Mouse (Mus musculus): Measurements from ENCODE around the gene Cstf1. TPM values are rescaled to one million over a fixed set of nuclear protein-coding genes. Genes with fewer than 3 reads are reported as not detected.
A peak's percentile ranks its signal among the peaks of the same experiment; 100 is the strongest.

Gene Cstf1
- polyA plus RNA-seq, 1 experiment, result 15.8 TPM

DNA sequence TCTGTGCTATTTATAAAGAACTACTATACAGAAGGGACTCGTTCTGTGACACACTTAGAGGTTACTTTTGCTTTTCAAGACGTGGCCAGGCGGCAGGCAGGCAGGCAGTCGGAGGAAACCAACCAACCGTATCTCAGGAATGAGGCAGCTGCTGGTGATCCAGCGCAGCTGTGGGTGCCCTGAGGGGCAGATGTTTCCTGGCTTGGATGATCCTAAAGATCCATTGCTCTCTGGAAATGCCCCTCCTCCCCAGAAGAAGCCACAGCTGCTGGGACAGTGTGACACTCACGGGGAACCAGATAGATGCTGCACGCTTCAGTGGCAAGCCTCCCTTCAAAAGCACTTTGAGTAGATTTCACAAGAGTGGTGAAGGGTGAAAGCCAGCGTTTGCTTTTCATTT, 42.0 kb downstream of the Cstf1 start:
- H3K27ac ChIP-seq (ENCODE audit: control insufficient read depth, insufficient read depth, low read depth, low read length, poor library complexity), result no peak overlapping the region
- WGBS, result 6% methylated on average over 9 of the region's 9 CpGs
- H3K4me1 ChIP-seq (ENCODE audit: control insufficient read depth, insufficient read depth, low read length), result no peaks in the 10 kb centered on the region
- no peak for TF ChIP-seq POLR2A (IDR thresholded peaks at IDR 0.05; ENCODE audit: borderline replicate concordance, control insufficient read depth, low read depth, low read length)
- TF ChIP-seq CTCF (IDR thresholded peaks at IDR 0.05; ENCODE audit: control insufficient read depth, insufficient read depth, low read length), result no peak
- H3K4me3 ChIP-seq (replicated peaks; ENCODE audit: control insufficient read depth, low read depth, low read length), result peak overlapping the region; percentile 35

DNA sequence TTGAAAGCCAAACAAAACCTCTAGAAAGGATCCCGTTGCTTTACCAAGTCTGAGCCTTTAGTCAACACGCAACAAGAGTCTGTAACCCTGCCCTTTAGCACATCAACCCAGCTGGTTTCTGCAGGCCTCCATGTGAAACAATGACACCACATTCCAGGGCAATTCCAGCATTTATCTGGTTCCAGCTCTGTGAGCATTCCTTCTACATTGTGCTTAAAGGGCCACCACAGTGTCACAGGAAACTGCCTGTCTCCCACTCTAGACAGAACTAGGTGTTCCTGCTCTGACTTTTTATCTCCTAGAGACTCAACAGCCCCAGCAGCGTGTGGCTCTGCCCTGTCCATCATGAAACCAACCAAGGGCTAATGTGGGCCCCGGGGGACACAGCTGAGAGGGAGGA, 42.8 kb downstream of the Cstf1 start:
- Histone ChIP-seq H3K4me3 (replicated peaks; ENCODE audit: control insufficient read depth, low read depth, low read length) (no peak overlapping the region), H3K27ac (ENCODE audit: control insufficient read depth, insufficient read depth, low read depth, low read length, poor library complexity) (no peak overlapping the region; the same call in 1 of the 2 replicates), H3K4me1 (ENCODE audit: control insufficient read depth, insufficient read depth, low read length) (no peaks in the 10 kb centered on the region)
- 54% methylated on average over 4 of the region's 4 CpGs for WGBS
- no peak for TF ChIP-seq CTCF (IDR thresholded peaks at IDR 0.05; ENCODE audit: control insufficient read depth, insufficient read depth, low read length)
- TF ChIP-seq POLR2A (IDR thresholded peaks at IDR 0.05; ENCODE audit: borderline replicate concordance, control insufficient read depth, low read depth, low read length), result no peak

DNA sequence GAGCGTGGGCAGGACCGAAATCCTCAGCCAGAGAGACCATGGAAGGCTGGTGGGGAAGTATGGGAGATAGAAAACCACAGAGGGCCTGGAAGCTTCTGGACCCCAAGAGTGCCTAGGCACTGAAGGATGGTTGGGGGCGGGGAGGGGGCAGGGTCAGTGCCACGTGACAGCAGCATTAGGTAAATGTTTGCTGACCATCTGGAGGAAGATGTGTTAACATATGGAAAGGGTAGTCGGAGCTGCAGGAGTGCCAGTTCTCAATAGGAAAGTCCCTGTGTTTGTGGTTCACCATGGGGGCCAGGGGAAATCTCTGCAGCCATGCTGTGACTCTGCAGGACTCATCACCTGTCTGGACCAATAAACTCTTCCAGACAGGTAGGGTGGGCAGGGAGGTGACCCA, 43.4 kb downstream of the Cstf1 start:
- H3K27ac ChIP-seq (ENCODE audit: control insufficient read depth, insufficient read depth, low read depth, low read length, poor library complexity), result no peak overlapping the region
- no peaks in the 10 kb centered on the region for H3K4me1 ChIP-seq (ENCODE audit: control insufficient read depth, insufficient read depth, low read length)
- WGBS, result 61% methylated on average over 5 of the region's 5 CpGs
- no peak overlapping the region for H3K4me3 ChIP-seq (replicated peaks; ENCODE audit: control insufficient read depth, low read depth, low read length)
- TF ChIP-seq POLR2A (IDR thresholded peaks at IDR 0.05; ENCODE audit: borderline replicate concordance, control insufficient read depth, low read depth, low read length) (no peak), CTCF (IDR thresholded peaks at IDR 0.05; ENCODE audit: control insufficient read depth, insufficient read depth, low read length) (no peak)

DNA sequence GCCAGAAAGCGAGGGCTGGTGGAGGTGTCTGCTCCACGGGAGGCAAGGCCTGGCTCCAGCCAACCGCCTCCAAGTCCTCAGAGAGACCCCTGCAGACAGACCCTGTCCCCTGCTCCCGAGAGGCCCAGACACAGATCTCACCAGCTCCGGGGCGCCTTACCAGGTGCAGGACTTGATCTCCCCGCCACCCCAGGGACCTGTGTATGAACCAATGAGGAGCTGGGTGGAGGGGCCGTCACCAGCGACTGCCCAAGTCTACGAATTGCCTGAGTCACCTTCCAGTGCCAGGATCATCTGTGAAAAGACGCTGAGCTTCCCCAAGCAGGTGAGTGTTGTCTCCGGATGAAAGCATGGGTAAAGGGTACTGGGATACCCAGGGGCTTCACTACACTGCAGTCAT, 45.7 kb downstream of the Cstf1 start:
- 78% methylated on average over 12 of the region's 12 CpGs for WGBS
- Histone ChIP-seq H3K27ac (ENCODE audit: control insufficient read depth, insufficient read depth, low read depth, low read length, poor library complexity) (no peak overlapping the region), H3K4me3 (replicated peaks; ENCODE audit: control insufficient read depth, low read depth, low read length) (no peak overlapping the region), H3K4me1 (ENCODE audit: control insufficient read depth, insufficient read depth, low read length) (no peaks in the 10 kb centered on the region)
- TF ChIP-seq CTCF (IDR thresholded peaks at IDR 0.05; ENCODE audit: control insufficient read depth, insufficient read depth, low read length) (no peak), POLR2A (IDR thresholded peaks at IDR 0.05; ENCODE audit: borderline replicate concordance, control insufficient read depth, low read depth, low read length) (no peak)

DNA sequence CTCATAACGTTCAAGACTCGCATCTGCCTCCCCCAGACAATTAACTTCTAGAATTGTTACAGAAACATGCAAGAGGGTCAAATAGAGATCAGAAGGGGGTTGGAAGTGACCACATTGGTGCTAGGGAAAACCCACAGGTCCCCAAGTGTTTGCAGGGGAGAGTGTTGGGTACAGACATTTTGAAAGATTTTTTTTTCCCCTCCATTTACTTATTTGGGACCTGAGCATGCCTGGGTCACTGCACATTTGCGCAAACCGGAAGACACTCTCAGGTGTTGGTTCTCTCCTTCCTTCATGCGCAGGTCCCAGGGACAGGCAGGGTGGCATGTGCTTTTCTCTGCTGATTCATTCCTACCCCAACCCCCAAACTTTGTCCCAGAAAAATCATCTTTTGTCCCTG, 46.4 kb downstream of the Cstf1 start:
- no peaks in the 10 kb centered on the region for H3K4me1 ChIP-seq (ENCODE audit: control insufficient read depth, insufficient read depth, low read length)
- TF ChIP-seq POLR2A (IDR thresholded peaks at IDR 0.05; ENCODE audit: borderline replicate concordance, control insufficient read depth, low read depth, low read length) (no peak), CTCF (IDR thresholded peaks at IDR 0.05; ENCODE audit: control insufficient read depth, insufficient read depth, low read length) (no peak)
- no peak overlapping the region for H3K4me3 ChIP-seq (replicated peaks; ENCODE audit: control insufficient read depth, low read depth, low read length)
- 82% methylated on average over 5 of the region's 5 CpGs for WGBS
- no peak overlapping the region for H3K27ac ChIP-seq (ENCODE audit: control insufficient read depth, insufficient read depth, low read depth, low read length, poor library complexity)

DNA sequence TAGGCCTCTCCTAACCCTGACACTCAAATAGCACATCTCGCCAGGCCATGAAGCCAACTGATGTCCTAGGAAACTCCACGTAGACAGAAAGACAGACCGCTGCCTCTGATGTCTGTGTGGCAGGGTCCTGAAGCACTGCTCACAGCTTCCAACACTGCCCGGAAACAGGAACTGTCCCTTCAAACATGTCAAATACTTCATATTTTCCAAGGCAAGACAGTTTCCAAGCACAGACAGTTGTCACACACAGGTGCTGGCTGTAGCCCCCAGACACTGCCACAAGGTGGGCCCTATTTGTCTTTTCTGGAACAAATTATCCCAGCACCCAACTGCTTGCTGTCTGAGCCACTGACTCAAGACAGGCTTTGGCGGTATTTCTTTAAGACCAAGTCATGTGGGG, 47.7 kb downstream of the Cstf1 start:
- WGBS, result 87% methylated on average over 5 of the region's 5 CpGs

DNA sequence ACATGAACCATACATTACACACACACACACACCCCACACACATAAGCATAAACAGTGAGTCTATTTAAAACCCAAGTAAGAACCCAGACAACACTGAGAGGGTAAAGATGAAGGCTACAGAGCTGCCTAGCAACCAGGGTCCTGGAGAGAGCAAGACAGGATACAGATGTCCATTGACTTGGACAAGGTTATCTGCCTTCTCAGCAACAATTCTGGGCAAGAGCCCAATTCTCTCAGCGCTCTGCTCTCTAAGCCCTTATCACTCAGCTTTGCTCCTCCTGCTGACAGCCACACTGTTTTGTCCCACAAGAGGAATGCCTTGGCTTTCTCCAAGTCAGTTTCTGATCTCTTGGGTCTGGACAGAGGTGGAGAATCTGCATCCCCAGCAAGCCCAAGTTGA, 60.1 kb downstream of the Cstf1 start:
- Histone ChIP-seq H3K4me3 (replicated peaks; ENCODE audit: control insufficient read depth, low read depth, low read length) (no peak overlapping the region), H3K27ac (ENCODE audit: control insufficient read depth, insufficient read depth, low read depth, low read length, poor library complexity) (no peak overlapping the region), H3K4me1 (ENCODE audit: control insufficient read depth, insufficient read depth, low read length) (no peaks in the 10 kb centered on the region; the same call in 1 of the 2 replicates)
- TF ChIP-seq CTCF (IDR thresholded peaks at IDR 0.05; ENCODE audit: control insufficient read depth, insufficient read depth, low read length) (no peak), POLR2A (IDR thresholded peaks at IDR 0.05; ENCODE audit: borderline replicate concordance, control insufficient read depth, low read depth, low read length) (no peak)
- 48% methylated on average over 1 of the region's 1 CpGs for WGBS

More for the DNA sequence above, 47.7 kb downstream of the Cstf1 start:
- Histone ChIP-seq H3K4me1 (ENCODE audit: control insufficient read depth, insufficient read depth, low read length) (no peaks in the 10 kb centered on the region), H3K27ac (ENCODE audit: control insufficient read depth, insufficient read depth, low read depth, low read length, poor library complexity) (no peak overlapping the region), H3K4me3 (replicated peaks; ENCODE audit: control insufficient read depth, low read depth, low read length) (no peak overlapping the region)
- TF ChIP-seq POLR2A (IDR thresholded peaks at IDR 0.05; ENCODE audit: borderline replicate concordance, control insufficient read depth, low read depth, low read length) (no peak), CTCF (IDR thresholded peaks at IDR 0.05; ENCODE audit: control insufficient read depth, insufficient read depth, low read length) (no peak)

Other genes with a start within 250 kb of the Cstf1 start
- gene Mc3r, start 122.2 kb upstream of the Cstf1 start, polyA plus RNA-seq (2011; ENCODE audit: insufficient read depth, insufficient read length, low replicate concordance, missing spikeins), result not detected in 2 replicates
- 31.2 and 39.6 TPM in 2 replicates for gene Fam210b, start 25.1 kb upstream of the Cstf1 start, polyA plus RNA-seq (2011; ENCODE audit: insufficient read depth, insufficient read length, low replicate concordance, missing spikeins)
- 54.7 and 60.7 TPM in 2 replicates for gene Aurka, start 146 bp upstream of the Cstf1 start, polyA plus RNA-seq (2011; ENCODE audit: insufficient read depth, insufficient read length, low replicate concordance, missing spikeins)
- gene Cass4, start 23.1 kb downstream of the Cstf1 start, polyA plus RNA-seq (2011; ENCODE audit: insufficient read depth, insufficient read length, low replicate concordance, missing spikeins), result 2.4 and 6.6 TPM in 2 replicates
- gene Rtf2, start 69.9 kb downstream of the Cstf1 start, polyA plus RNA-seq (2011; ENCODE audit: insufficient read depth, insufficient read length, low replicate concordance, missing spikeins), result 38.4 and 53.6 TPM in 2 replicates
- gene Gcnt7, start 87.9 kb downstream of the Cstf1 start, polyA plus RNA-seq (2011; ENCODE audit: insufficient read depth, insufficient read length, low replicate concordance, missing spikeins), result not detected in 2 replicates
- 5.2 TPM in 1 of 2 replicates, not detected in the other for gene Fam209, start 101.8 kb downstream of the Cstf1 start, polyA plus RNA-seq (2011; ENCODE audit: insufficient read depth, insufficient read length, low replicate concordance, missing spikeins)
- gene Tfap2c, start 178.9 kb downstream of the Cstf1 start, polyA plus RNA-seq (2011; ENCODE audit: insufficient read depth, insufficient read length, low replicate concordance, missing spikeins), result not detected in 2 replicates

Data from bone marrow, adult 2 months (tissue).